ENCODE assay signal across 8 mouse cellular contexts in genomic region chr5:124111742-124112497, GRCm38 (mm10). TPM values are rescaled to one million over a fixed set of nuclear protein-coding genes. Genes with fewer than 3 reads are reported as not detected.
DNase-seq lines count a peak whose midpoint lies in the region; ATAC-seq lines count a peak whose summit lies in the region.

Gene Ogfod2, plus strand, starts transcription at chr5:124112297.

- peak; percentile 89 for ATAC-seq in heart, embryonic 13.5 days (ENCODE audit: extremely low read depth, insufficient number of reproducible peaks, low FRiP score, low TSS enrichment)
- ATAC-seq in liver, embryonic 12.5 days = peak; percentile 95
- peak; percentile 98 for ATAC-seq in stomach, embryonic 15.5 days (ENCODE audit: insufficient read depth, low FRiP score, low read depth)

- no peaks in the 10 kb centered on the region for H3K27me3 ChIP-seq in heart, embryonic 13.5 days (replicated peaks)
- no peaks in the 10 kb centered on the region for H3K27me3 ChIP-seq in liver, embryonic 12.5 days (replicated peaks)
- H3K27me3 ChIP-seq in stomach, embryonic 15.5 days (replicated peaks) = no peaks in the 10 kb centered on the region

- H3K4me2 ChIP-seq in heart, embryonic 13.5 days = peak within 1 kb of the TSS; percentile 93
- H3K4me2 ChIP-seq in liver, embryonic 12.5 days = peak within 1 kb of the TSS; percentile 96
- H3K4me2 ChIP-seq in stomach, embryonic 15.5 days = peak within 1 kb of the TSS; percentile 93

- peak within 1 kb of the TSS; percentile 81 for H3K4me3 ChIP-seq in brown adipose tissue, adult 24 weeks (ENCODE audit: insufficient read depth, low read depth, low read length)
- H3K4me3 ChIP-seq in heart, embryonic 13.5 days = peak within 1 kb of the TSS; percentile 85
- peak within 1 kb of the TSS; percentile 96 for H3K4me3 ChIP-seq in liver, embryonic 12.5 days
- H3K4me3 ChIP-seq in stomach, embryonic 15.5 days (replicated peaks) = peak within 1 kb of the TSS; percentile 97

- peak; percentile 98 for DNase-seq in CD4-positive, CD25-positive, alpha-beta regulatory T cell, adult 2 months (ENCODE audit: low read depth, low spot score)
- DNase-seq in fat pad, adult 2 months (ENCODE audit: extremely low read depth, low read depth, low spot score) = peak; percentile 82
- peak; percentile 97 for DNase-seq in kidney, postnatal 10 days
- DNase-seq in natural killer cell, adult 2 months (ENCODE audit: low spot score in 2 of 2) = peak; percentile 93 to 96

- H3K27ac ChIP-seq in brown adipose tissue, adult 24 weeks (replicated peaks; ENCODE audit: low read depth, low read length) = peak within 1 kb of the TSS; percentile 94
- H3K27ac ChIP-seq in heart, embryonic 13.5 days (replicated peaks) = peak within 1 kb of the TSS; percentile 89
- H3K27ac ChIP-seq in liver, embryonic 12.5 days = peak within 1 kb of the TSS; percentile 90
- H3K27ac ChIP-seq in stomach, embryonic 15.5 days = peak within 1 kb of the TSS; percentile 93

- H3K4me1 ChIP-seq in brown adipose tissue, adult 24 weeks (ENCODE audit: control insufficient read depth, insufficient read depth, insufficient read length, low read length) = peaks cover 6% of the 10 kb centered on the region; the same call in 1 of the 2 replicates
- H3K4me1 ChIP-seq in heart, embryonic 13.5 days = peaks cover 36% of the 10 kb centered on the region
- peaks cover 48% of the 10 kb centered on the region for H3K4me1 ChIP-seq in liver, embryonic 12.5 days
- peaks cover 29% of the 10 kb centered on the region for H3K4me1 ChIP-seq in stomach, embryonic 15.5 days

- peaks cover 10% of the 10 kb centered on the region for H3K36me3 ChIP-seq in heart, embryonic 13.5 days
- peaks cover 12% of the 10 kb centered on the region for H3K36me3 ChIP-seq in liver, embryonic 12.5 days
- no peaks in the 10 kb centered on the region for H3K36me3 ChIP-seq in stomach, embryonic 15.5 days

- WGBS in heart, embryonic 13.5 days = under 1% methylated on average over 66 of the region's 66 CpGs
- WGBS in liver, embryonic 12.5 days (ENCODE audit: insufficient replicate concordance) = 1% methylated on average over 66 of the region's 66 CpGs
- under 1% methylated on average over 66 of the region's 66 CpGs for WGBS in stomach, embryonic 15.5 days

- H3K9ac ChIP-seq in heart, embryonic 13.5 days = peak within 1 kb of the TSS; percentile 87
- H3K9ac ChIP-seq in liver, embryonic 12.5 days = peak within 1 kb of the TSS; percentile 85
- H3K9ac ChIP-seq in stomach, embryonic 15.5 days = peak within 1 kb of the TSS; percentile 69

- H3K9me3 ChIP-seq in heart, embryonic 13.5 days = no peaks in the 10 kb centered on the region
- H3K9me3 ChIP-seq in liver, embryonic 12.5 days (replicated peaks) = no peaks in the 10 kb centered on the region
- no peaks in the 10 kb centered on the region for H3K9me3 ChIP-seq in stomach, embryonic 15.5 days

RNA-seq across cellular contexts. Expression of gene Ogfod2, which starts in this region (rescaled TPM):
- 20.5 and 23.1 TPM in 2 replicates for polyA plus RNA-seq in brown adipose tissue, adult 24 weeks (2012; ENCODE audit: insufficient read depth, insufficient read length, missing spikeins)
- polyA plus RNA-seq in heart, embryonic 13.5 days (2015; fragmentation: Nextera tagmentation; extraction: Ambion mirVana) = 18.3 and 18.8 TPM in 2 replicates
- 19.1 and 20.2 TPM in 2 replicates for polyA plus RNA-seq in liver, embryonic 12.5 days (2016; fragmentation: Nextera tagmentation; extraction: Ambion mirVana)
- 24.2 and 25.7 TPM in 2 replicates for polyA plus RNA-seq in stomach, embryonic 15.5 days (2015; fragmentation: Nextera tagmentation; extraction: Ambion mirVana)

Comparison
In these comparisons a context has a peak if more than half of its experiments do, and no peak if none do; other contexts are left out.
1. Peak in every context shown above with its lines: DNase-seq, ATAC-seq, H3K4me3 ChIP-seq and H3K27ac ChIP-seq.